In genomic region chr16:5013054-5013838, GRCm38 (mm10) we compare ENCODE assay signal across 8 mouse cellular contexts. TPM values are rescaled to one million over a fixed set of nuclear protein-coding genes. Genes with fewer than 3 reads are reported as not detected.
DNase-seq lines count a peak whose midpoint lies in the region; ATAC-seq lines count a peak whose summit lies in the region.

TSS of gene Rogdi (minus strand) at chr16:5013553.

- peak within 1 kb of the TSS; percentile 72 for H3K9ac ChIP-seq in lung, embryonic 16.5 days (ENCODE audit: low read length)

- peaks cover 9% of the 10 kb centered on the region for H3K4me1 ChIP-seq in lung, embryonic 16.5 days (replicated peaks; ENCODE audit: control insufficient read depth, insufficient read depth, low read length)

- H3K4me3 ChIP-seq in lung, embryonic 16.5 days (ENCODE audit: low read length) = peak within 1 kb of the TSS; percentile 76

- WGBS in lung, embryonic 16.5 days = under 1% methylated on average over 56 of the region's 63 CpGs

- H3K27ac ChIP-seq in lung, embryonic 16.5 days (ENCODE audit: low read length) = 0 out of 2 replicates have a peak within 1 kb of the TSS, but pooled peaks have one; percentile 21

- peaks cover 35% of the 10 kb centered on the region for H3K36me3 ChIP-seq in lung, embryonic 16.5 days (ENCODE audit: control insufficient read depth, insufficient read depth, low read length)

- peak; percentile 92 to 96 for ATAC-seq in hematopoietic stem cell, adult 5-6 weeks (replicated peaks in 1 of 2; ENCODE audit: insufficient read depth in 1 of 2, low FRiP score in 2 of 2, low TSS enrichment in 1 of 2, low read depth in 1 of 2, poor library complexity in 2 of 2, severe bottlenecking in 2 of 2)
- peak; percentile 99 for ATAC-seq in lung, embryonic 16.5 days (ENCODE audit: low read depth)

- H3K27me3 ChIP-seq in lung, embryonic 16.5 days (ENCODE audit: control insufficient read depth, insufficient read depth, low read depth, low read length) = no peaks in the 10 kb centered on the region

- no peaks in the 10 kb centered on the region for H3K9me3 ChIP-seq in lung, embryonic 16.5 days (ENCODE audit: control insufficient read depth, low read length)

- H3K4me2 ChIP-seq in lung, embryonic 16.5 days (ENCODE audit: low read depth, low read length) = peak within 1 kb of the TSS; percentile 81

- DNase-seq in MEL-GATA-1-ER (ENCODE audit: extremely low read depth, low read depth) = peak; percentile 96
- DNase-seq in cerebellum, adult 8-10 months = peak; percentile 99
- peak; percentile 99 for DNase-seq in forelimb bud, embryonic 11.5 days (ENCODE audit: low read depth, low spot score)
- DNase-seq in layer of hippocampus, adult 9-10 months (ENCODE audit: low spot score) = peak; percentile 94
- peak; percentile 83 for DNase-seq in ovary, postnatal 10 days (ENCODE audit: low spot score)
- DNase-seq in thymus, postnatal 10 days (ENCODE audit: low spot score in 2 of 2) = peak; percentile 93 to 94

RNA-seq across cellular contexts. Expression of gene Rogdi, which starts in this region (rescaled TPM):
- total RNA-seq in hematopoietic stem cell, adult 5-6 weeks (2017) = 5.0 and 5.3 TPM in 2 replicates
- polyA plus RNA-seq in lung, embryonic 16.5 days (2015; fragmentation: Nextera tagmentation; extraction: Ambion mirVana) = 58.8 and 62.4 TPM in 2 replicates

Comparison
In these comparisons a context has a peak if more than half of its experiments do, and no peak if none do; other contexts are left out.
1. Peak in every context shown above with its lines: DNase-seq, ATAC-seq, H3K4me3 ChIP-seq and H3K27ac ChIP-seq.